Mouse (Mus musculus) testis, adult 2 months (tissue): Measurements from ENCODE around the gene Nos2. TPM values are rescaled to one million over a fixed set of nuclear protein-coding genes. Genes with fewer than 3 reads are reported as not detected.

Source experiments
- H3K27ac ChIP-seq: fragments of 200-500 bp; 2 replicates; pipeline ENCODE4 v1.5.1; 2012; ENCODE audit warnings: low read depth, low read length; ENCODE audit not compliant: control insufficient read depth, insufficient read depth
- H3K27me3 ChIP-seq: fragments of 200-500 bp; 2 replicates; pipeline ENCODE4 v1.6.1; 2012; ENCODE audit warnings: mild to moderate bottlenecking, low read length, moderate library complexity; ENCODE audit not compliant: control insufficient read depth, insufficient read depth
- H3K36me3 ChIP-seq: fragments of 200-500 bp; 2 replicates; pipeline ENCODE4 v1.6.1; 2012; ENCODE audit warnings: mild to moderate bottlenecking, low read length; ENCODE audit not compliant: control insufficient read depth, insufficient read depth
- H3K4me1 ChIP-seq: fragments of 200-500 bp; 2 replicates; pipeline ENCODE4 v1.6.1; 2012; ENCODE audit warnings: low read length; ENCODE audit not compliant: control insufficient read depth, insufficient read depth
- H3K4me3 ChIP-seq: fragments of 200-500 bp; 2 replicates; pipeline ENCODE4 v1.5.1; 2012; ENCODE audit warnings: low read depth, mild to moderate bottlenecking, low read length, moderate library complexity, mixed read lengths; ENCODE audit not compliant: control insufficient read depth
- CTCF ChIP-seq: fragments of 200-500 bp; IDR thresholded peaks from 2 replicates; pipeline ENCODE4 v1.5.1; 2012; ENCODE audit warnings: low read depth, mild to moderate bottlenecking, inconsistent platforms, low read length, moderate library complexity; ENCODE audit not compliant: control insufficient read depth, insufficient read depth, insufficient replicate concordance
- POLR2A ChIP-seq: fragments of 200-500 bp; IDR thresholded peaks from 2 replicates; pipeline ENCODE4 v1.6.1; 2012; ENCODE audit warnings: low read depth, mild to moderate bottlenecking, inconsistent platforms, low read length, moderate library complexity; ENCODE audit not compliant: control insufficient read depth
- polyA plus RNA-seq: library from polyadenylated mRNA; depleted of rRNA; stranded (reverse); fragments of >200 nt; gene quantifications from 2 replicates; pipeline ENCODE4 v1.2.3, GENCODE M21; 2012; rRNA removed

The Nos2 gene
- polyA plus RNA-seq: 0.61 and 0.70 TPM in 2 replicates

DNA sequence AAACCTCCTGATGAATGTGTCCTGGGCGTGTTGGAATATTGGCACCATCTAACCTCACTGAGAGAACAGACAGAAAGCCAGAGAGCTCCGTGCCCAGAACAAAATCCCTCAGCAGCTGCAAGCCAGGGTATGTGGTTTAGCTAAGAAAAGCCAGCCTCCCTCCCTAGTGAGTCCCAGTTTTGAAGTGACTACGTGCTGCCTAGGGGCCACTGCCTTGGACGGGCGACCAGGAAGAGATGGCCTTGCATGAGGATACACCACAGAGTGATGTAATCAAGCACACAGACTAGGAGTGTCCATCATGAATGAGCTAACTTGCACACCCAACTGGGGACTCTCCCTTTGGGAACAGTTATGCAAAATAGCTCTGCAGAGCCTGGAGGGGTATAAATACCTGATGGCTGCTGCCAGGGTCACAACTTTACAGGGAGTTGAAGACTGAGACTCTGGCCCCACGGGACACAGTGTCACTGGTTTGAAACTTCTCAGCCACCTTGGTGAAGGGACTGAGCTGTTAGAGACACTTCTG is at the start of gene Nos2:
TSS of gene Nos2 (plus strand) at position 377 of the 529 bp plus-strand sequence.
- no peak within 1 kb of the TSS for H3K4me3 ChIP-seq
- H3K36me3 ChIP-seq: no peaks in the 10 kb centered on the region
- H3K27ac ChIP-seq: no peak within 1 kb of the TSS
- no peaks in the 10 kb centered on the region for H3K4me1 ChIP-seq
- TF ChIP-seq CTCF: no peak
- H3K27me3 ChIP-seq: no peaks in the 10 kb centered on the region; the same call in none of the 2 replicates

DNA sequence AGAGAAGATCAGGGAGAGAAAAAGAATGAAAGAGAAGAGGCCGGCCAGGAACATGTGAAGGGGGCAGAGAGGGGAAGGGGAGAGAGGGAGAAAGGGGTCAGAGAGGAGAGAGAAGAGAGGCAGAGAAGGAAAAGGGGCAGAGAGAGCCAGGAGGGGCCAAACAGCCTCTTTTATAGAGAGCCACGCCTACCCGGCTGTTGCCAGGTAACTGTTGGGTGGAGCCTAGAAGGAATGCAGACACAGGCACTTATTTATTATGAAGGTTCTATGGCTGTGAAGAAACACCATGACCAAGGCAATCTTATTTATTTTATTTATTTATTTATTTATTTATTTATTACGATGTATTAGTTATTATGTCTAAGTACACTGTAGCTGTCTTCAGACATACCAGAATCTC is 49.7 kb upstream of the Nos2 start:
- Histone ChIP-seq H3K27ac (no peak overlapping the region), H3K4me1 (no peaks in the 10 kb centered on the region), H3K4me3 (peak overlapping the region; percentile 7), H3K36me3 (no peaks in the 10 kb centered on the region), H3K27me3 (no peaks in the 10 kb centered on the region)
- TF ChIP-seq POLR2A (no peak), CTCF (no peak)

GRCm38 (mm10) chr11:78872782-78873181 is 47.8 kb upstream of the Nos2 start:
- no peaks in the 10 kb centered on the region for H3K4me1 ChIP-seq
- no peaks in the 10 kb centered on the region for H3K27me3 ChIP-seq
- no peaks in the 10 kb centered on the region for H3K36me3 ChIP-seq
- no peak overlapping the region for H3K27ac ChIP-seq
- no peak overlapping the region for H3K4me3 ChIP-seq
- TF ChIP-seq POLR2A: no peak
- no peak for TF ChIP-seq CTCF

DNA sequence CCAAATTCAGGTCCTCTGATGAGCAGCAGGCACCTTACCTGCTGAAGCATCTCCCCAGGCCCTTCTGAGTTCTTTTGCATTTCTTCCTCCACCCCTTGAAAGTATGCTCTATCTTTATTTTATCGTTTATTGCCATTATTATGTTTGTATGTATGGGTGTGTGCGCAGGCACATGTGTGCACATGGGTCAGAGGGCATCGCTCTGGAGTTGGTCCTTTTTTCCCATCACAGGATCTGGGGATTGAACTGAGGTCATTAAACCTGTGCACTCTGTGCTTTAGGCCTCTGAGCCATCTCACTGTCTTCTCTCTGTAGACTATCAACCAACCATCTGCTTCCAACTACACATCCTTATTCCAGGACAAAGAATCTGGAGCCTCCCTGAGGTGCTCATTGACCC is 40.9 kb upstream of the Nos2 start:
- Histone ChIP-seq H3K36me3 (no peaks in the 10 kb centered on the region), H3K4me1 (no peaks in the 10 kb centered on the region), H3K4me3 (no peak overlapping the region), H3K27ac (no peak overlapping the region), H3K27me3 (no peaks in the 10 kb centered on the region)
- TF ChIP-seq CTCF (no peak), POLR2A (no peak)

GRCm38 (mm10) chr11:78886693-78887092 is 33.9 kb upstream of the Nos2 start:
- Histone ChIP-seq H3K36me3 (no peaks in the 10 kb centered on the region), H3K4me3 (no peak overlapping the region), H3K4me1 (no peaks in the 10 kb centered on the region), H3K27me3 (no peaks in the 10 kb centered on the region), H3K27ac (no peak overlapping the region)
- no peak for TF ChIP-seq POLR2A
- TF ChIP-seq CTCF: no peak

DNA sequence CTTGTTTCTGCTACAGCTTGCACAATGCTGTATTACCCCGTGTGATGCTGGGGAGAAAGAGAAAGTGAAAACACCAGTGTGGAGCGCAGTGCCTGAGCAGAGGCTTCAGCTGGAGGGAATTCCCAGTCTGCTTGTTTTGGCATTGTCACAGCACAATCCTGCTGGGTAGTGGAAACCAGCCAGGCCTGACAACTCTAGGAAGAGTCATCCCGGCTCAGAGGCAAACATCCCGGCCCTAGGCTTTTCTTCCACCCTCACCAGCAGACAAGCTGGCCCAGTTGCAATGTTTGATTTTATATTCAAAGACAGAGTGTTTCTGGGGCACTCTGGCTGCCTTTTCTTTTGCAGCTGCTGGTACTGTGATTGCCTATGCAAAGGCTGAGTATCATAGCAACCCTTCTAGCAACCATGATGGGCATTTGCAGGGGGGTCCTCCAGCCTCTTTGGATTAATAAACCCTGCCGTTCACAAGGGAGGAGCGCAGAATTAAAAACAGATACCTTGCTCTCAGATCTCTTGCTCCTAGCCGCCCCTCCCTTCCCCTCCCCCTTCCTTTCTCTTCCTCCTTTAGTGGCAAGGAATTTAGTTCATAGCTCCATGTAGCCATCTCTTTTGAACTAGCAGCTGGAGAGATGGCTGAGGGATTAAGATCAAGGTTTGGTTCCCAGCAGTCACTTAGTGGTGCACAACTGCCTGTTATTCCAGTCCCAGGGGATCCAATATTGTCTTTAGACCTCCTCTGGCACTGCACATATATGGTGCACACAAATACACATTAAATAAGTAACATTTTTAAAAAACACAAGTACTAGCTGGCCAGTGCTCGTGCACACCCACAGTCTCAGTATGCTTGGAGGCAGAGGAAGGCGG is 33.2 kb upstream of the Nos2 start:
- Histone ChIP-seq H3K27ac (no peak overlapping the region), H3K36me3 (no peaks in the 10 kb centered on the region), H3K4me1 (no peaks in the 10 kb centered on the region), H3K4me3 (no peak overlapping the region), H3K27me3 (no peaks in the 10 kb centered on the region)
- no peak for TF ChIP-seq CTCF
- no peak for TF ChIP-seq POLR2A

DNA sequence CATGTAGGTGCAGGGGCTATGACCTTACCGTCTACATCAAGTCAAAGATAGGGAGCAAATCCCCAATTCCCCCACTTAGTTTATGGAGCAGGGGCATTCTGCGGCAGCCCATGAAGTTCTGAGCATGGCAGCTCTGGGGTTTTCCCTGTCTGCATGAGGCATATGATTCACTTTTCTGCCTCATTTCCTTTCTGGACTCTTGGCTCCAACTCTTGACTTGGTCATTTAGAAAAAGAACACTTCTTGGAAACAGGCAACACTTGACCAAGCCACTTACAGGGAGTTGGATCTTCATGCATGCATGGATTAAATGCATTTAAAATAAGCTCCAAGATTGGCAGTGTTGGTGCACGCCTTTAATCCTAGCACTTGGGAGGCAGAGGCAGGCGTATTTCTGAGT is 31.4 kb upstream of the Nos2 start:
- H3K27me3 ChIP-seq: no peaks in the 10 kb centered on the region
- TF ChIP-seq CTCF: no peak
- no peak for TF ChIP-seq POLR2A
- no peaks in the 10 kb centered on the region for H3K4me1 ChIP-seq
- no peak overlapping the region for H3K27ac ChIP-seq
- no peak overlapping the region for H3K4me3 ChIP-seq
- no peaks in the 10 kb centered on the region for H3K36me3 ChIP-seq
